Mouse (Mus musculus): ENCODE measurements around the gene Fam193a.

- TF ChIP-seq CTCF (IDR thresholded peaks at IDR 0.05; ENCODE audit: low read depth, low read length) = no peak
- TF ChIP-seq TAL1 (conservative IDR thresholded peaks at IDR 0.05; ENCODE audit: low read depth, low read length) = no peak
- TF ChIP-seq POLR2AphosphoS5 (IDR thresholded peaks at IDR 0.05; ENCODE audit: insufficient replicate concordance, low read depth, low read length) = no peak
- no peak for TF ChIP-seq GATA1 (IDR thresholded peaks at IDR 0.05; ENCODE audit: borderline replicate concordance, low read length)
Observed at GRCm38 (mm10) chr5:34336097-34336774, 33.5 kb upstream of the Fam193a start, which contains the start of gene Rnf4.

Measured in G1E (cell line).